Mouse (Mus musculus): ENCODE measurements around the gene Rassf1. TPM values are rescaled to one million over a fixed set of nuclear protein-coding genes. Genes with fewer than 3 reads are reported as not detected.

Gene Rassf1
- polyA plus RNA-seq, 1 experiment from 2014 or later: 37.0 TPM

DNA sequence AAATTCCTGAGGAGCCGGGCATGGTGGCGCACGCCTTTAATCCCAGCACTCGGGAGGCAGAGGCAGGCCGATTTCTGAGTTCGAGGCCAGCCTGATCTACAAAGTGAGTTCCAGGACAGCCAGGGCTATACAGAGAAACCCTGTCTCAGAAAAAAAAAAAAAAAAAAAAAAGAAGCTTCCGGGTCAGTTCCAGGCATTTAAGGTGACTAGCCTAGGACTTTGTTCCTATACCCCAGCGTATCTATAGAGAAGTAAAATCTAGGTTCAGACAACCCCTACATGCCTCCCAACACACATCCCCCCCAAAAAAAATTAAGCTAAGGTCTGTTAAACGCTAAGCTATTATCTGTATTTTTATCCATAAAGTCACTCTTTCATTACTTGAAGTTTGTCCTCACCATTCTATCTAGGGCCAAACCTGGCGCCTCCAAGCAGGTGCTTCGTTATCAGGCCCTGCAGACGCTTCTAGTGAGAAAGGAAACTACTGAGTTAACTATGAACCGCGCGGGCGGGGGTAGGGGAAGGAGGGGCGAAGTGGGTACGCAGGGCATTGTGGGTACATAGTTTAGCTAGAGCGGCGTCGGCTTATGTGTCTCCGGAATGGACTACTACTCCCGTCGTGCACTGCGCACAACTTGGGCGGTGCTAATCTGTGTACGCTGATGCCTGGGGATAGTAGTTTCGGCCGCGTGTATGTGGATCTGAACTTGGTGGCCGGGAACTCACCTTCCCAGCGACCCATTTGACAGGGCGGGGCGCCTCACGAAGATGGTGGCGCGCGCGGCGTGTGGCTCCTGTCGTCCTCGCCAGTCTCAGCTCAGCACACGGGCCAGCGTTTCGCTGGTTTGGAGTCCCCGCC, 35.8 kb downstream of the Rassf1 start, which contains the start of gene Ifrd2:
TSS of gene Ifrd2 (plus strand) at position 669 of the 859 bp plus-strand sequence.
- peak within 1 kb of the TSS; percentile 96 for H3K9ac ChIP-seq (ENCODE audit: low read depth, low read length)
- no peaks in the 10 kb centered on the region for H3K9me3 ChIP-seq (ENCODE audit: control insufficient read depth, low read length)
- H3K4me1 ChIP-seq (replicated peaks; ENCODE audit: control insufficient read depth, insufficient read depth, low read length): peaks cover 41% of the 10 kb centered on the region
- no peaks in the 10 kb centered on the region for H3K27me3 ChIP-seq (replicated peaks; ENCODE audit: control insufficient read depth, insufficient read depth, low read length)
- H3K4me3 ChIP-seq (ENCODE audit: low read depth, low read length): peak within 1 kb of the TSS; percentile 91
- 11% methylated on average over 46 of the region's 46 CpGs for WGBS
- peaks cover 33% of the 10 kb centered on the region for H3K36me3 ChIP-seq (ENCODE audit: control insufficient read depth, insufficient read depth, low read length)
- H3K27ac ChIP-seq (ENCODE audit: low read depth, low read length): peak within 1 kb of the TSS; percentile 98
- DNase-seq (ENCODE audit: low spot score) (peak; percentile 94), ATAC-seq (replicated peaks; ENCODE audit: low FRiP score) (peak; percentile 94)
- H3K4me2 ChIP-seq: peak within 1 kb of the TSS; percentile 83

DNA sequence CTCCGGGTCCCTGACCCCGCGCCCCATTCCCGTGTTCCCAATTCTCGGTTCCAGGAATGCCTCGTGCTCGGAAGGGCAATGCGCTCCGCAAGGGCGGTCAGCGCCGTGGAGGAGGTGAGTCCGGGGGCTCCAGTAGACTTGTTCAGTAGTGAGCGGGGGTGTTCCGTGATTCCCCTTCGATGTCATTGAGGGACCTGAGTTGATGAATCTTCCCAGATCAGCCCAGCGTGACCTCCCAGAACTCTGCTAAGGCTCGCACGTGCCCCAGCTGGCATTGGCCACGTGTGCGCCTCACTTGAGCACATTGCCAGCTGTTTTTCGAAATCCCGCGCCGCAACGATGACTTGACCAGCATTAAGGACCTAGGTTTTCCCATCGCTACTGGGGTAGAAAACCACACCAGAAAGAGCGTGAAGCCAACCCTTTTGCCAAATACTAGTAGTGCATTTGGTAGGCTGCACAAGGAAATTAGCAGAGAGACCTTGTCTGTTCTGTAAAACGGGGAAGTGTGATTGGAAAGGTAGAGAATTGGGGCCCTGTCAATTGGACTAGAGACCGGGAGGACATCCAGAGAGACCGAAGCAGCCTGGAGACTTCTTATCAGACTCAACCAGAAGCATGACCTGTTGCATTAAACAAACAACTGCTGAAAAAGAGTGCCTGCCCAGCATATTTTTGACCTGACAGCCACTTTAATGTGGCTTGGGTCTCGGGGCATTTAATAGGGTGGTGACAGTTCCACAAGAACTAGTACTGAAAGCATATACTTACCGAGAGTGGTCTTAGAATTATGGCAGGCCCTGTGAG, 36.7 kb downstream of the Rassf1 start:
- Histone ChIP-seq H3K4me3 (ENCODE audit: low read depth, low read length) (peak overlapping the region; percentile 91), H3K27ac (ENCODE audit: low read depth, low read length) (peak overlapping the region; percentile 98), H3K9ac (ENCODE audit: low read depth, low read length) (peak overlapping the region; percentile 96), H3K27me3 (replicated peaks; ENCODE audit: control insufficient read depth, insufficient read depth, low read length) (no peaks in the 10 kb centered on the region), H3K4me1 (replicated peaks; ENCODE audit: control insufficient read depth, insufficient read depth, low read length) (peaks cover 35% of the 10 kb centered on the region), H3K9me3 (ENCODE audit: control insufficient read depth, low read length) (no peaks in the 10 kb centered on the region), H3K4me2 (peak overlapping the region; percentile 83), H3K36me3 (ENCODE audit: control insufficient read depth, insufficient read depth, low read length) (peaks cover 35% of the 10 kb centered on the region)
- 0 out of 2 replicates have a peak, but pooled peaks have one; percentile 13 for ATAC-seq (replicated peaks; ENCODE audit: low FRiP score)
- no peak for DNase-seq (ENCODE audit: low spot score)
- 1% methylated on average over 33 of the region's 33 CpGs for WGBS

DNA sequence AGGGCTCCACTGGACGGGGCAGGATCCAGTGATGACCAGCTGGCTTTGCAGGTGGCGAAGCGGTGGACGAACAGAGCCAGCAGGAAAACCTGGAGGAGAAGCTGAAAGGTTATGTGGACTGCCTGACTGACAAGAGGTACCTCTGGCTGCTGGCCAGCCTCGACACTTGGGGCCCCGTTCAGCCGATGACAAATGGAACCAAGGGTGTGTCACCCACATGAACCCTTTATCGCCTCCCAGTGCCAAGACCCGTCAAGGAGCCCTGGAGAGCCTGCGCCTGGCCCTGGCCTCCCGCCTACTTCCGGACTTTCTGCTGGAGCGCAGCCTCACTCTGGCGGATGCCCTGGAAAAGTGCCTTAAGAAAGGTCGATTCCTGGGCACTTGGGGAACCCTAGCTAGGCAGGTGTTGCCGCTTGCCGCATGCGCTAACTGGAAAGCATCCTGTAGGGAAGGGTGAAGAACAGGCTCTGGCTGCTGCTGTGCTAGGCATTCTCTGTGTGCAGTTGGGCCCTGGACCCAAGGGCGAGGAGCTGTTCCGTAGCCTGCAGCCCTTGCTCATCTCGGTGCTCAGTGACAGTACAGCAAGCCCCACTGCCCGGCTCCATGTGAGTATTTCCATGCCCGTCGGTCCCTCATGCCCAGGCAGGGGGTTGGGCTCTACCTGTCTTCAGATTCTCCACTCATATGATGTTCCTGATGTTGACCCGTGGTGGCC, 38.9 kb downstream of the Rassf1 start:
- Histone ChIP-seq H3K27me3 (replicated peaks; ENCODE audit: control insufficient read depth, insufficient read depth, low read length) (no peaks in the 10 kb centered on the region), H3K4me3 (ENCODE audit: low read depth, low read length) (peak overlapping the region; percentile 91), H3K36me3 (ENCODE audit: control insufficient read depth, insufficient read depth, low read length) (peaks cover 50% of the 10 kb centered on the region), H3K27ac (ENCODE audit: low read depth, low read length) (peak overlapping the region; percentile 98), H3K4me2 (peak overlapping the region; percentile 83), H3K9me3 (ENCODE audit: control insufficient read depth, low read length) (no peaks in the 10 kb centered on the region), H3K9ac (ENCODE audit: low read depth, low read length) (peak overlapping the region; percentile 96), H3K4me1 (replicated peaks; ENCODE audit: control insufficient read depth, insufficient read depth, low read length) (peaks cover 31% of the 10 kb centered on the region)
- ATAC-seq (replicated peaks; ENCODE audit: low FRiP score) (no peak), DNase-seq (ENCODE audit: low spot score) (no peak)
- 82% methylated on average over 25 of the region's 25 CpGs for WGBS

DNA sequence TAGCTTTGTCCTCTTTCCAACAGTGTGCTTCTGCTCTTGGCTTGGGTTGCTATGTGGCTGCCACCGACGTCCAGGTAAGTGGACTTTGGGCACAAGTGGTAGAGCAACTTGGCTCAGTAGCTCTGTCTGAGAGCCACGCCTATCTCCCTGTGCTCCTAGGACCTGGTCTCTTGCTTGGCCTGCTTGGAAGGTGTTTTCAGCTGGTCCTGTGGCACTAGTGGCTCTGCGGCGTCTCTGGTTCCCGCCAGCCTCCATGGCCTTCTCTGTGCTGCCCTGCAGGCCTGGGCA, 39.4 kb downstream of the Rassf1 start:
- H3K9me3 ChIP-seq (ENCODE audit: control insufficient read depth, low read length): no peaks in the 10 kb centered on the region
- peak overlapping the region; percentile 26; the same call in 1 of the 2 replicates for H3K9ac ChIP-seq (ENCODE audit: low read depth, low read length)
- 94% methylated on average over 6 of the region's 6 CpGs for WGBS
- DNase-seq (ENCODE audit: low spot score) (no peak), ATAC-seq (replicated peaks; ENCODE audit: low FRiP score) (no peak)
- H3K27me3 ChIP-seq (replicated peaks; ENCODE audit: control insufficient read depth, insufficient read depth, low read length): no peaks in the 10 kb centered on the region
- H3K4me1 ChIP-seq (replicated peaks; ENCODE audit: control insufficient read depth, insufficient read depth, low read length): peaks cover 31% of the 10 kb centered on the region
- H3K4me3 ChIP-seq (ENCODE audit: low read depth, low read length): peak overlapping the region; percentile 91
- peaks cover 50% of the 10 kb centered on the region for H3K36me3 ChIP-seq (ENCODE audit: control insufficient read depth, insufficient read depth, low read length)
- H3K4me2 ChIP-seq: peak overlapping the region; percentile 83
- H3K27ac ChIP-seq (ENCODE audit: low read depth, low read length): no peak overlapping the region

DNA sequence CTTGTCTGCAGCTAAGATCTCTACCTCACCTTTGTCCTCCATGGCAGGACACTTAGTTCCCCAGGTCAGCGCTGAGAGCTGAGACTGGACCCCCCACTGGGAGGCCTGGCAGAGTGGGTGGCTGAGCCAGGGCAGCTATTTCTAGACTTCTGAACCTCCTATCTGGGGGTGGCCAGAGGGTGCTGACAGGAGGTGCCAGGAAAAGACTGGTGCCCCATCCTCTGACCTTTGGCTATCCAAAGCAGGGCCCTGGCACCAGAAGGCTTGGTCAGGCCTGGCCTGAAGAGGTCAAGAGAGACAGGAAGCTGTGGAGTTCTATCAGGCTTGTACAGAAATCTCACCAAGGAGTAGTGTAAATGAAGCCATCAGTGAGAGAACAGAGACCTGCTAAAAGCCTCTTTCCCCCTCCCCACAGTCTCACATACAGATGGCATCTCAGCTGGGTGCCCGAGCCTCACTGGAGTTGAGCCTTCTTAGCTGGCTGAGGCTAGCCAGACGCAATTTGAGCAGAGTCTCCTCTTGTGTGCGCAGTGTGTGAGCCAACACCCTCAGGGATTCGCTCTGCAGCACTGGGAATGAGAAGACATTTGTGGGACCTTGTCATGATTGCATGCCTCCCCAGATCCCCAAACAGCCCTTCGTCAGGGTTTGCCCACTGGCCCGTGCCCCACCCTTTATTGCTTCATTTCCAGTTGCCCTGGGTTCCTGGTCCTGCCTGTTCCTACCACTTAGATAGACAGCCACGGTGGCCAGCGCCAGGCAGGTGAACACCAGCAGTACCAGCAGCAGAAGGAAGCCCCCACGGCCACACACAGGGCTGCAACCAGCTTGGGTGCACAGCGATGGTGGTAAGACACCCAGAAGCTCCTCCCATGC, 42.0 kb downstream of the Rassf1 start:
- Histone ChIP-seq H3K4me3 (ENCODE audit: low read depth, low read length) (no peak overlapping the region), H3K9me3 (ENCODE audit: control insufficient read depth, low read length) (no peaks in the 10 kb centered on the region), H3K4me2 (no peak overlapping the region), H3K4me1 (replicated peaks; ENCODE audit: control insufficient read depth, insufficient read depth, low read length) (peaks cover 24% of the 10 kb centered on the region), H3K9ac (ENCODE audit: low read depth, low read length) (no peak overlapping the region), H3K27me3 (replicated peaks; ENCODE audit: control insufficient read depth, insufficient read depth, low read length) (peaks cover under 1% of the 10 kb centered on the region; the same call in 1 of the 2 replicates), H3K27ac (ENCODE audit: low read depth, low read length) (no peak overlapping the region), H3K36me3 (ENCODE audit: control insufficient read depth, insufficient read depth, low read length) (peaks cover 52% of the 10 kb centered on the region)
- ATAC-seq (replicated peaks; ENCODE audit: low FRiP score) (no peak), DNase-seq (ENCODE audit: low spot score) (no peak)
- 85% methylated on average over 11 of the region's 11 CpGs for WGBS

DNA sequence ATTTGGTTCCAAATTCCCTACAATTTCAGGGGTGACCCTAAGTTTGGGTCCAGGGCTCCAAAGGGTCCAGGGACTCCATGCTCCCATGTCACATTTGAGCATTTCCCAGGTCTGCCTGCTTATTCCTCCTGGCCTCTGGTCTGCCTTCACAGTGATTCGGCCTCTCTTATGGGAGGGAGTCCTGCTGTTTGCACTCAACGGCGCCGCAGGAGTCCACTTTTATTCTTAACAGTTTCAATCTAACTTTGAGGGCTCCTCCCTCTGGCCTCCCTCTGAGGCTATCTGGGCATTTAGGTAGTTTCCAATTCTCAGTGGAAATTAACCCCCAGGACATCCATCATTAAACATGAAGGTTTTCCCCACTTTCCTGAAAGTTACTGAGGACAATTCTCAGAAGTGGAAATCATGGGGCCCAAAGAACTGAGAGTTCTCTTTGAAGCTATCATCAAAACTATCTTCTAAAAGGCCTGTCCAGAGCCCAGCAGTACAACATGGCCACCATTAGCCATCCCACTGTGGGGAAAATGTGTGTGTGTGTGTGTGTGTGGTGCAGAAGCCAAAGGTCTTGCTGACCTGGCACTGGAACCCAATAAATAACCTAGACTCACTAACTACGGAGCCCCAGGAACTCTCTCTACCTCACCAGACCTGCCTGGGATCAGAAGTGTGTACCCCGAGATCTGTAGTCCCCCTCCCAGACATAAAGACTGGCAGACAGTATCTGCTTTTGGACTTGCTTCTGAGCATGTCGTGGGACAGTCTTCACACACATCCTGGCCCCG, 43.1 kb downstream of the Rassf1 start:
- no peak overlapping the region for H3K27ac ChIP-seq (ENCODE audit: low read depth, low read length)
- H3K9ac ChIP-seq (ENCODE audit: low read depth, low read length): no peak overlapping the region
- WGBS: 81% methylated on average over 8 of the region's 8 CpGs
- no peak for DNase-seq (ENCODE audit: low spot score)
- H3K36me3 ChIP-seq (ENCODE audit: control insufficient read depth, insufficient read depth, low read length): peaks cover 52% of the 10 kb centered on the region
- no peaks in the 10 kb centered on the region for H3K9me3 ChIP-seq (ENCODE audit: control insufficient read depth, low read length)
- H3K4me2 ChIP-seq: no peak overlapping the region
- H3K4me1 ChIP-seq (replicated peaks; ENCODE audit: control insufficient read depth, insufficient read depth, low read length): peaks cover 13% of the 10 kb centered on the region
- no peak overlapping the region for H3K4me3 ChIP-seq (ENCODE audit: low read depth, low read length)
- H3K27me3 ChIP-seq (replicated peaks; ENCODE audit: control insufficient read depth, insufficient read depth, low read length): peaks cover 12% of the 10 kb centered on the region
- no peak for ATAC-seq (replicated peaks; ENCODE audit: low FRiP score)

DNA sequence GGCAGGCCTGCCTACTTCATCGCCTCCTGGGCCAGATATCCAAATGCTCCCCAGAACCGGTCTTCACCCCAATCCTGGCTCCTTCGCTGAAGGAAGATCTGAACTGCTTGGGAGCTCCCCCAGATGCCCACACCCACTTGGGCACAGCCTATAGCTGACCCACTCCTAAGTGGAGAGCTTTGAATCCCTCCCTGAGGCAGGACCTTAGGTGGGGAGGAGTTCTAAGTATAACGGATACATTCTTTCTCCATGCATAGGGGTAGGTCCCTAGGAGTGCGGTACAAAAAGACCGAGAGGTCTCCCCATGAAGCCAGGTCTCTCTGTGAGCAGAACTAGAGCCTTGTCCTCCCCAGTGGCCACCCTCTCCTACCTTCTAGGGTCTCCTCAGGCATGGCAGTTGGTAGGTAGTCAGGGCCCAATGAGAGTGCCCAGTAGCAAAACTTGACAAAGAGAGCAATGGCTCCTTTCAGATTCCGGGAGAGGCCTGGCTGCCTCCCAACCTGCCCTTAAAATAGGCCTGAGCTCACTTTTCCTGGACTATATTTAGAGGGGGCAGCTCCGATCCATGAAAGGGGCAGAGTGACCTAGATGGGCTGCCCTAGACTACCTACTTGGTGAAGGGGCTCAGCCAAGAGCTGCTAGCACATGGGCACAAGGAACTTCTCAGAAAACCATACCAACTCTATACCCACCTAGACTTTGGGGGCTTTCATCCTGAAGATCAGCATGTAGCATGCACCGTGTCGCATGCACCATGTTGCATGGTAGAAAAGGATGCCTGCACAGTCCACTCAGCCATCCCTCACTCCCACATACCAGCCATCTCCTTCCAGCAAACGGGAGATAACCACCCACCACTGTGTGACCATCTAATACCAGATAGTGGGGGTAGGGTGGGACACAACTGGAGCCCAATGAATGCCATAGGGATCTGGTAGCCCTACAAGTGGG, 45.5 kb downstream of the Rassf1 start:
- no peak overlapping the region for H3K4me3 ChIP-seq (ENCODE audit: low read depth, low read length)
- peaks cover 24% of the 10 kb centered on the region for H3K27me3 ChIP-seq (replicated peaks; ENCODE audit: control insufficient read depth, insufficient read depth, low read length)
- H3K27ac ChIP-seq (ENCODE audit: low read depth, low read length): no peak overlapping the region
- no peaks in the 10 kb centered on the region for H3K9me3 ChIP-seq (ENCODE audit: control insufficient read depth, low read length)
- H3K9ac ChIP-seq (ENCODE audit: low read depth, low read length): no peak overlapping the region
- 81% methylated on average over 11 of the region's 11 CpGs for WGBS
- H3K4me2 ChIP-seq: no peak overlapping the region
- DNase-seq (ENCODE audit: low spot score) (no peak), ATAC-seq (replicated peaks; ENCODE audit: low FRiP score) (no peak)
- peaks cover 29% of the 10 kb centered on the region for H3K36me3 ChIP-seq (ENCODE audit: control insufficient read depth, insufficient read depth, low read length)
- no peaks in the 10 kb centered on the region; the same call in 1 of the 2 replicates for H3K4me1 ChIP-seq (replicated peaks; ENCODE audit: control insufficient read depth, insufficient read depth, low read length)

Data from liver, embryonic 11.5 days (tissue).